Mouse (Mus musculus) midbrain, embryonic 16.5 days (tissue): ENCODE results near the gene Zic4. TPM values are rescaled to one million over a fixed set of nuclear protein-coding genes. Genes with fewer than 3 reads are reported as not detected.
A peak's percentile ranks its signal among the peaks of the same experiment; 100 is the strongest.

Experiments used
- ATAC-seq: fragments of 200-750 bp; cut with Nextera tagmentation; 2 replicates; pipeline ENCODE4 v1.8.0; 2017; ENCODE audit warnings: moderate TSS enrichment
- H3K27ac ChIP-seq: fragments of 300-500 bp; sonication (generic); 2 replicates; pipeline ENCODE4 v1.5.1; 2014; ENCODE audit warnings: mild to moderate bottlenecking, low read length, mixed read lengths
- H3K27me3 ChIP-seq: fragments of 300-500 bp; sonication (generic); 2 replicates; pipeline ENCODE4 v1.6.1; 2014; ENCODE audit warnings: low read depth, low read length, mixed read lengths; ENCODE audit not compliant: control insufficient read depth, insufficient read depth
- H3K36me3 ChIP-seq: fragments of 300-500 bp; sonication (generic); 2 replicates; pipeline ENCODE4 v1.6.1; 2014; ENCODE audit warnings: mild to moderate bottlenecking, low read length, moderate library complexity, mixed read lengths; ENCODE audit not compliant: control insufficient read depth, insufficient read depth
- H3K4me1 ChIP-seq: fragments of 300-500 bp; sonication (generic); 2 replicates; pipeline ENCODE4 v1.6.1; 2014; ENCODE audit warnings: mild to moderate bottlenecking, low read length, mixed read lengths; ENCODE audit not compliant: control insufficient read depth, insufficient read depth
- H3K4me2 ChIP-seq: fragments of 300-500 bp; sonication (generic); 2 replicates; pipeline ENCODE4 v1.6.1; 2014; ENCODE audit warnings: mild to moderate bottlenecking, low read length, mixed read lengths
- H3K4me3 ChIP-seq: fragments of 300-500 bp; sonication (generic); 2 replicates; pipeline ENCODE4 v1.5.1; 2014; ENCODE audit warnings: low read depth, mild to moderate bottlenecking, low read length, moderate library complexity, mixed read lengths
- H3K9ac ChIP-seq: fragments of 300-500 bp; sonication (generic); 2 replicates; pipeline ENCODE4 v1.6.1; 2014; ENCODE audit warnings: low read depth, low read length, mixed read lengths
- H3K9me3 ChIP-seq: fragments of 300-500 bp; sonication (generic); replicated peaks from 2 replicates; pipeline ENCODE4 v1.6.1; 2014; ENCODE audit warnings: mild to moderate bottlenecking, low read length, mixed read lengths; ENCODE audit not compliant: control insufficient read depth, poor library complexity, severe bottlenecking
- WGBS: fragments of 180-500 bp; shearing (Covaris S2); extraction: QIAGEN DNeasy Blood & Tissue Kit; methylation state at CpG from one replicate; pipeline ENCODE4 v1.1.7; 2014; 5-methylcytosine and 5-hydroxymethylcytosine counted together
- polyA plus RNA-seq: library from polyadenylated mRNA; unstranded; fragments of >200 nt; fragmentation: Nextera tagmentation; extraction: Ambion mirVana; gene quantifications from 2 replicates; pipeline ENCODE4 v1.2.1, GENCODE M21; 2015

The Zic4 gene
- polyA plus RNA-seq, 1 experiment from 2014 or later = 55.8 TPM

DNA sequence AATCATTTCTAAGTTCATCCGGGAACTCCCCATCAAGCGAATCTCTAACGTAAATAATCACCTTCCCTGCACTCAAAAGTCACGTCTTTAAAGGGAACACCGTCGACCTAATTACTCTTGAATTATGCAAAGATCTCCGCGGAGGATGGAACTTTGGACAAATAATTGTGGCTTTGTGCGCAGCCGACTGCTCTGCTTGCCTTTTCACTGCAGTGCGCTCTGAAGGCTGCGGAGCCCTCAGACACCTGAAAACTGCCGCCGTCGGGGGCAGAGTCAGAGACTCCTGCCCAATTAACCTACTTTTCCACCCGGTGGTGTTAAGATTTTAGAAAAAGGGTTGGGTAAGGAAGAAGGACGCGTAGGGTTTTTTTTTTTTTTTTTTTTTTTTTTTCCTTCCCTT lies 58.2 kb downstream of the Zic4 start:
- H3K36me3 ChIP-seq = no peaks in the 10 kb centered on the region
- no peaks in the 10 kb centered on the region for H3K4me1 ChIP-seq
- no peaks in the 10 kb centered on the region for H3K9me3 ChIP-seq
- no peak for ATAC-seq
- no peak overlapping the region for H3K27ac ChIP-seq
- WGBS = under 1% methylated on average over 18 of the region's 18 CpGs
- H3K9ac ChIP-seq = no peak overlapping the region
- peak overlapping the region; percentile 2 for H3K4me3 ChIP-seq
- peaks cover 44% of the 10 kb centered on the region for H3K27me3 ChIP-seq
- H3K4me2 ChIP-seq = peak overlapping the region; percentile 34

Other genes with a start within 250 kb of the Zic4 start
- 9.1 and 20.6 TPM in 2 replicates for gene Zic1, start 3.4 kb downstream of the Zic4 start, polyA plus RNA-seq